Mouse (Mus musculus): ENCODE measurements at regions not wholly inside any gene's neighbourhood (a gene's known extent, or its start where the extent isn't known, plus 50 kb on each side); places are given as distances from the start of the nearest gene placed in this dataset.

- no peak for DNase-seq (ENCODE audit: low spot score)
Observed at GRCm38 (mm10) chr15:36888351-36889069, 119.1 kb downstream of the Zfp706 start.

GRCm38 (mm10) chr15:36884671-36885365 lies 122.8 kb downstream of the Zfp706 start:
- DNase-seq (ENCODE audit: low spot score), result peak; percentile 63

- DNase-seq (ENCODE audit: low spot score), result no peak
Observed at GRCm38 (mm10) chr15:36884074-36884473, 123.5 kb downstream of the Zfp706 start.

- DNase-seq (ENCODE audit: low spot score), result no peak
Observed at GRCm38 (mm10) chr15:36883156-36883555, 124.4 kb downstream of the Zfp706 start.

GRCm38 (mm10) chr15:36881576-36881975 lies 126.0 kb downstream of the Zfp706 start:
- no peak for DNase-seq (ENCODE audit: low spot score)

- DNase-seq (ENCODE audit: low spot score), result no peak
Observed at GRCm38 (mm10) chr15:36880602-36881001, 127.0 kb downstream of the Zfp706 start.

- DNase-seq (ENCODE audit: low spot score), result no peak
Observed at GRCm38 (mm10) chr15:36879587-36879986, 128.0 kb downstream of the Zfp706 start.

- no peak for DNase-seq (ENCODE audit: low spot score)
Observed at GRCm38 (mm10) chr15:36878960-36879359, 128.6 kb downstream of the Zfp706 start.

- no peak for DNase-seq (ENCODE audit: low spot score)
Observed at GRCm38 (mm10) chr15:36878276-36878675, 129.3 kb downstream of the Zfp706 start.

- DNase-seq (ENCODE audit: low spot score), result peak; percentile 67
Observed at GRCm38 (mm10) chr15:36877501-36877900, 130.1 kb downstream of the Zfp706 start.

- no peak for DNase-seq (ENCODE audit: low spot score)
Observed at GRCm38 (mm10) chr15:36875980-36876778, 131.4 kb downstream of the Zfp706 start.

- DNase-seq (ENCODE audit: low spot score), result no peak
Observed at GRCm38 (mm10) chr15:36874555-36874954, 133.0 kb downstream of the Zfp706 start.

GRCm38 (mm10) chr15:36873884-36874243 lies 133.7 kb downstream of the Zfp706 start:
- DNase-seq (ENCODE audit: low spot score), result no peak

- DNase-seq (ENCODE audit: low spot score), result peak; percentile 68
Observed at GRCm38 (mm10) chr15:36873058-36873883, 134.3 kb downstream of the Zfp706 start.

GRCm38 (mm10) chr15:36872566-36872965 lies 135.0 kb downstream of the Zfp706 start:
- DNase-seq (ENCODE audit: low spot score), result no peak

- DNase-seq (ENCODE audit: low spot score), result no peak
Observed at GRCm38 (mm10) chr15:36870717-36871116, 136.9 kb downstream of the Zfp706 start.

GRCm38 (mm10) chr15:36870094-36870493 lies 137.5 kb downstream of the Zfp706 start:
- no peak for DNase-seq (ENCODE audit: low spot score)

GRCm38 (mm10) chr15:36866088-36866487 lies 141.5 kb downstream of the Zfp706 start:
- DNase-seq (ENCODE audit: low spot score), result no peak

GRCm38 (mm10) chr15:36865332-36865731 lies 142.2 kb downstream of the Zfp706 start:
- no peak for DNase-seq (ENCODE audit: low spot score)

- no peak for DNase-seq (ENCODE audit: low spot score)
Observed at GRCm38 (mm10) chr15:36864046-36864445, 143.5 kb downstream of the Zfp706 start.

- no peak for DNase-seq (ENCODE audit: low spot score)
Observed at GRCm38 (mm10) chr15:36858711-36859110, 148.9 kb downstream of the Zfp706 start.

GRCm38 (mm10) chr15:36857622-36858021 lies 150.0 kb downstream of the Zfp706 start:
- DNase-seq (ENCODE audit: low spot score), result no peak

All from urinary bladder, postnatal 14 days (tissue).